Mouse (Mus musculus) mesoderm, embryonic 11.5 days (tissue): ENCODE measurements around the gene Enkd1.

Source experiments
- DNase-seq: peaks from one replicate; pipeline ENCODE4 v3.0.0-alpha.2; 2012; ENCODE audit warnings: low read depth, low spot score

Gene Enkd1

GRCm38 (mm10) chr8:105661167-105661566 lies 46.8 kb downstream of the Enkd1 start:
- peak; percentile 27 for DNase-seq

- DNase-seq = no peak
Observed at GRCm38 (mm10) chr8:105657641-105658040, 50.4 kb downstream of the Enkd1 start.
